Mouse (Mus musculus): ENCODE measurements at regions not wholly inside any gene's neighbourhood (a gene's known extent, or its start where the extent isn't known, plus 50 kb on each side); places are given as distances from the start of the nearest gene placed in this dataset.

DNA sequence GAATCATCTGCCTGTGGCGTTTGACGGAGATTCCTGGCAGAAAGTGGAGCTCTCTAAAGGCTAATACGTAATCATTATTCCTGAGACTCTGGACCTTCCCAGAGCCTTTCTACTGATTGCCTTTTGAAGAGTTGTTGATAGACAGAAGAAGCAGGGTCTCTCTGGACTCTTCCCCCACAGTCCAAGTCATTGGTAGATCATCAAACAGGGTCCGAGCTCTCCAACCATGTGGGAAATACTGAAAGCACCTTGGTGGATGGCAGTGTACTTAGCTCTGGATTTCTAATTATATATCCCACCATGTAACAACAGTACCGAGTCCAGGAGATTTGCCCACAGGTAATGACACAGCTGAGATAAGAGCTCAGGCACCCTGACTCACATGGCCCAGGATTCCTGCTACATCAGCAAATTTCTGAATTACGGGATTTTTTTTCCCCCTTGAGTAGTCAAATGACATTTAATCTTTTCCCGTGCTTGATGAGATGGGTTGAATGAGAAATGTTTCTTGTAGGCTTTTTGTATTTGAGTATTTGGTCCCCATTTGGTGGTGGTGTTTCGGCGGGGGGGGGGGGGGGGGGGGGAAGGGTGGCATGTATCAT, 139.1 kb upstream of the Arl4c start:
- no peak overlapping the region for H3K27ac ChIP-seq (replicated peaks; ENCODE audit: low read depth, low read length)
- no peak overlapping the region for H3K4me3 ChIP-seq (ENCODE audit: insufficient read depth, low read depth, low read length)
- H3K4me1 ChIP-seq (ENCODE audit: control insufficient read depth, insufficient read depth, insufficient read length, low read length): no peaks in the 10 kb centered on the region

DNA sequence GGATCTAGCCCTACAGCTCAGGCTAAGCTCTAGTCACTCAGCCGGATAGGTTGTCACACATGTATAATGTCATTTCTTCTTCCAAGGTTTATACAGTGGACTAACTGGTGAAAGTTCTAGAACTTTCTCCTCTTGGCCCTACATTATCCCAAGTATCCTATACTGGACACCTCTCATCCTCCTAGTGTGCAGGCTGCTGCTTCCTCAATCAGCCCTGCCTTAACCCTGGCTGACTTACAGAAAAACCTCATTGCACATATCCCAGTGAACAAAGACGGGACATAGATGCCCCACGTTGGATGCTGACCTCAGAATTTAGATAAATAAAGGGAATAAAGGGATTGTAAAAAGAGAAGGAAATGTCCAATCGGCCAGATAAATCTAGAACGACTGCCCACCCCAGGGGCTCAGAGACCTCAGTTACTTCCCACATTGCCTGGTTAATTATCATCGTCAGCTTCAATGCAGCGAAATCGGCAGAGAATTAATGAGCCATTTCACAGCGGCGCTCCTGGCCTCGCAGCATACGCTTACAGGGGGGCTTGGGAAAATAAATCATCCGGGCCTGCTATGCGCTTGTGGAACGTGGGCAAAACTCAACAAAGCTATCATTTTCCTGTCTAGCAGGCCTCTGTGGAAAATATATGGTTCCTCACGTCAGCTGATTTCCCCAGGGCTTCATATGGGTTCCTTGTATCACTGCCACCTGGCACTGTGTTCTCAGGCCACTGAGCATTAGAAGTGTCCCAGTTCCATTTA, 145.5 kb upstream of the Arl4c start:
- Histone ChIP-seq H3K27ac (replicated peaks; ENCODE audit: low read depth, low read length) (no peak overlapping the region), H3K4me1 (ENCODE audit: control insufficient read depth, insufficient read depth, insufficient read length, low read length) (no peaks in the 10 kb centered on the region), H3K4me3 (ENCODE audit: insufficient read depth, low read depth, low read length) (no peak overlapping the region)

DNA sequence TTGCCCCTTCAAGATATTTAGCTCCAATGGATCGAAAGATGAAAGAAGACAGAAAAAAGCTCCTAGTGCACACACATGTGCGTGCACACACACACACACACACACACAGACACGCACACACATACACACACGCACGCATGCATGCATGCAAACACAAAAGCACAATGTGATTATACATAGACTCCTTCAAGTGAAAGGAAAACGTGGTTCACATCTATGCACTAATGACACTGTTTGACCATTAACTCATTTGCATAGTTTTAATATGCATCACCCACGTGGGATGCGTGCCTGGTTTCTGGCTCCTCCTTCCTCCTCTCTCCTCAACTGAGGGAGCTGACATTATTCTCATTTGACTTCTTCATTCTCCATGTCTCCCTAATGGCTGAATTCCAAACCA, 146.2 kb upstream of the Arl4c start:
- no peak overlapping the region for H3K27ac ChIP-seq (replicated peaks; ENCODE audit: low read depth, low read length)
- H3K4me3 ChIP-seq (ENCODE audit: insufficient read depth, low read depth, low read length): no peak overlapping the region
- H3K4me1 ChIP-seq (ENCODE audit: control insufficient read depth, insufficient read depth, insufficient read length, low read length): no peaks in the 10 kb centered on the region

DNA sequence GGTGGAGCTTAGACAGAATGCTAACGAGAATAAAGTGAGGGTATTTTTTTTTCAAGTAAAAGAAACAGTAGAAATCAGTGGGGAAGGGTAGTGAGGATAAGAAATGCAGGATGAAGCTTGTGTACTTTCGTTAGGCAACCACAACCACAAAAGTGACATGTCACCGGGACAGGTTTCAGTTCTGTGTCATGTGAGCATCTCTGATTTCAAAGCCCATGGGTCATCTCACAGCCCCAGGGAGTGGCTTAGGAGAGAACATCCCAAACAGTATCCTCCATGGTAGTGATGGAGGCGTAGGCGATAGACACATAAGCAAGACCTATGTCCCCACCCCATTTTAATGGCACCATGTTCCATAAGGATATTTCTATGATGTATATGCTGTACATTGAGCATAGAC, 147.4 kb upstream of the Arl4c start:
- Histone ChIP-seq H3K27ac (replicated peaks; ENCODE audit: low read depth, low read length) (no peak overlapping the region), H3K4me3 (ENCODE audit: insufficient read depth, low read depth, low read length) (no peak overlapping the region), H3K4me1 (ENCODE audit: control insufficient read depth, insufficient read depth, insufficient read length, low read length) (no peaks in the 10 kb centered on the region)

DNA sequence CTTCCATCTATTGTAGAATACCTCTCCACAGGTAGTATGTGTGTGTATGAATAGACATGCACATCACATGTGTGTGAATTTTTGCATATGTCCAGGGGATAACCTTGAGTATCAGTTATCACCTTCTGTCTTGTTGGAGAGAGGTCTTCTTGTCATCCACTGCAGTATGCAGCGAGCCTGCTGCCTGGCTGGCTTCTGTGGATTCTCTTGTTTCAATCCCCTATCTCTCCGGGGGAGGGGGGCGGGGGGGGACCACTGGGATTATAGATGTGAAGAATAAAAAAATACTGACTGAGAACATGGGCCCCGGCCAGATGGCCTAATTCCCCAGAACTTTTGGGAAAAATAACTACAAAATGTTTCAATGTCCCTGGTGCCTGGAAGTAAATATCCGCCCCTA, 149.9 kb upstream of the Arl4c start:
- H3K4me3 ChIP-seq (ENCODE audit: insufficient read depth, low read depth, low read length): no peak overlapping the region
- H3K27ac ChIP-seq (replicated peaks; ENCODE audit: low read depth, low read length): no peak overlapping the region
- no peaks in the 10 kb centered on the region for H3K4me1 ChIP-seq (ENCODE audit: control insufficient read depth, insufficient read depth, insufficient read length, low read length)

DNA sequence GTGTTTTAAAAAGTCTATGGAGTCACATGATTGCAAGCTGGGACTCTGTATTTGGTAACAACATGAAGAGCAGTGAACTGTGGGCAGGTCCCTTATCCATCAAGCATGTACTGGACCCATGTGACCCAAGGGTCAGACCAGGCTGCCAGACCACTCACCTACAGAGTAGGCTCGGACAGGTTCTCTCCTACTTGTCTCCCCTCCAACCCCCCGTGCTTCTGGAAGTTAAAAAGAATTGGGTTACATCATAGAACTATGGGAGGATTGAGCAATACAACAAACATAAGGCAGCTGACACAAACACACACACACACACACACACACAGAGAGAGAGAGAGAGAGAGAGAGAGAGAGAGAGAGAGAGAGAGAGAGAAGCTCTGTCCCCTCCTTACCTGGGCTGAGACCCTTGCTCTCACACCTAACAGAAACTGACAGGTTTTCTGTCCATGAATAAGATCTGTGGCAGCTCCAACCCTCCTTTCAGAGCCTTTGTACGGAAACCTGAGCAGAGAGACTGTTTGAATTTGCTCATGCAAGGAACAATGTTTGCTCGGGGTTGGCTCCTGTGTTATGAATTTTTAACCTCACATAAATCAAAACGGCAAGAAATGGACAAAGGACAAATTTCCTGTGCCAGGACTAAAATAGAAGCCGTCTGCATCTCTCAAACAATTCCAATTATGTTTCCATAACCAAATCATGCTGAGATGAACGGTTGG, 159.0 kb upstream of the Arl4c start:
- H3K4me1 ChIP-seq (ENCODE audit: control insufficient read depth, insufficient read depth, insufficient read length, low read length): peaks cover 3% of the 10 kb centered on the region; the same call in 1 of the 2 replicates
- no peak overlapping the region for H3K27ac ChIP-seq (replicated peaks; ENCODE audit: low read depth, low read length)
- H3K4me3 ChIP-seq (ENCODE audit: insufficient read depth, low read depth, low read length): no peak overlapping the region

DNA sequence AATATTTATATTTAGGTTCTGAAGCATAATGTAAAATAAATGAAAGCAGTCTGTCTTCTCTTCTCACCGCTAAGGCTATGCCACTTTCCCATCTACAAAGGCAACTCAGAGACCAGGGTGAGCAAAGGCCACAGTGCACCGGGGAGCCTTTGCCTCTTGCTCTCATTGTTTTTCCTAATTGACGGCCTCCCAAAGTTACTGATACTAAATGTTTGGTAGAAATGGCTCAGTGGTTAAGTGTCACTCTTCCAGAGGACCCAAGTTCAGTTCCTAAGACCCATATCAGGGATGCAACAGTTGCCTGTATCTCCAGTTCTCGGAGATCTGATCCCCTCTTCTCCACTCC, 159.5 kb upstream of the Arl4c start:
- Histone ChIP-seq H3K4me3 (ENCODE audit: insufficient read depth, low read depth, low read length) (no peak overlapping the region), H3K27ac (replicated peaks; ENCODE audit: low read depth, low read length) (no peak overlapping the region), H3K4me1 (ENCODE audit: control insufficient read depth, insufficient read depth, insufficient read length, low read length) (peaks cover 3% of the 10 kb centered on the region; the same call in 1 of the 2 replicates)

DNA sequence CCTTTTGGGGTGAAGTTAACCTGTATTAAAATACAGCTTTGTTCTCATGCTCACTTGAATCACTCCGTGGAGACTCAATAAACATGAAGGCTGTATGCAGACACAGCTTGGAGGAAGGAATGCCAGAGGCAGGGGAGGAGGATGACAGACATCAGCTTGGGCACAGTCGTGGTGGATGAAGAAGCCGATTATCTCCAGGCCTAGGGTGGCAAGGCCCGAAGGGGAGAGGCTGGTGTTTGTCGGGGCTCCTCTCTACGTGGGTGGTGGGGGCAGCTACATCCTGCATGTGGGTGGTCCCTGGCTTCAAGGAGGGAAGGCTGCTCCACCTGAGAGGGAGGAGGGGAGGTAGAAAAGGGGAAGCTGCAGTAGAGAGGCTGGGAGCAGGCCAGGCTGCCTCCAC, 163.4 kb upstream of the Arl4c start:
- Histone ChIP-seq H3K27ac (replicated peaks; ENCODE audit: low read depth, low read length) (no peak overlapping the region), H3K4me1 (ENCODE audit: control insufficient read depth, insufficient read depth, insufficient read length, low read length) (peaks cover 3% of the 10 kb centered on the region; the same call in 1 of the 2 replicates), H3K4me3 (ENCODE audit: insufficient read depth, low read depth, low read length) (no peak overlapping the region)

DNA sequence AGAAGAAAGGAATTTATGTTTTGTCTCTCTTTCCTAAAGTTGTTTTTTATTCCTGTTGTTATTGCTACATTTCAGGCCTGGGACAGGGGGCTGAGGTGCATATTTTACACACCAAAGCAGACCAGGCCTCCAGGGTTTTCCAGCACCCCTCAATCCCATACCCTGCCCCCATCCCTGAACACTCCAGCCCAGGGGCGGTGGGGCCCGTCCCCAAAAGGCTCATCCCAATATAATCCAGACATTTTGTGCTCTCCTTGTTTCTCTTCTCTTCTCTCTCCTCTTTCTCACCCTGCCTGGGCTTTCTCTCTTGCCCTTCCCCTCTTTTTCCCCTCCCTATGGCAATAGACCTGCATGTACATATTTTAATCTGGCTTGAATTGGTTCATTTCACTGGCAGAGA, 164.6 kb upstream of the Arl4c start:
- Histone ChIP-seq H3K4me3 (ENCODE audit: insufficient read depth, low read depth, low read length) (no peak overlapping the region), H3K4me1 (ENCODE audit: control insufficient read depth, insufficient read depth, insufficient read length, low read length) (no peaks in the 10 kb centered on the region)

DNA sequence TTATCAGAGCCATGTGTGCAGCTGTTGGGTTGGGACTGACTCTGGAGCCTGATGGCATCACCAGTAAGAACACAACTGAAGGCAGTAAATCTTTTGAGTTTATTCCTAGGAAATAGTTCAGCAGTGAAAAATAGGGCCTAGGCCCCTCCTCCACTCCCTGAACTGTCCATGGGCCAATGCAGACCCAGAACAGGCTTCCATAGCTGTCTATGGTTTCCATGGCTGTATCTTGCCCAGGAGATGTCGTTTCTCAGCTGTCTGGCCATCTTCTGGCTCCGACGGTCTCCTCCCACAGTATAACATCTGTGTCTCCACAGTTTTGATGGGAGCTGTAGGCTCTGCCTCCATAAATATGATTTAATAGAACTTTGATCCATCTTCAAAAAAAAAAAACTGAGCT, 165.1 kb upstream of the Arl4c start:
- no peak overlapping the region for H3K27ac ChIP-seq (replicated peaks; ENCODE audit: low read depth, low read length)
- H3K4me1 ChIP-seq (ENCODE audit: control insufficient read depth, insufficient read depth, insufficient read length, low read length): no peaks in the 10 kb centered on the region
- H3K4me3 ChIP-seq (ENCODE audit: insufficient read depth, low read depth, low read length): no peak overlapping the region

More for the DNA sequence above, 164.6 kb upstream of the Arl4c start:
- H3K27ac ChIP-seq (replicated peaks; ENCODE audit: low read depth, low read length): no peak overlapping the region

DNA sequence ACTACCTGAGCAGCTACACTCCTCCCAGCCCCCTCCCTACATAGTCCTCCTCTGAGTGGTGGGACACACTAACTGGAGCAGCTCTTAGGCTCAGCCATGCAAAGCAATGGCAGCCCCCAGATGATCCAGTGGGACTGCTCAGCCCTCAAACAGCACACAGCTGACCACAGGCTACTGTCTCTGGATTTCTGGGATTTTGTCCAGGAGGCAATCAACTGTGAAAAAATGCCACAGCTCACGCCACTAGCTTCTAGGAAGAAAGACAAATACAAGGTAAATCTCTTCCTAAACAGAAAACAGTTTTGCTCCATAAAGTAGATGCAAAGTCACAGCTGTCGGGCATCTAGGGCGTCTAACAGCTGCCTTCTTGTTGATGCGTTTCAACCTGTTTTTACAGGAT, 167.9 kb upstream of the Arl4c start:
- no peak overlapping the region for H3K27ac ChIP-seq (replicated peaks; ENCODE audit: low read depth, low read length)
- no peak overlapping the region for H3K4me3 ChIP-seq (ENCODE audit: insufficient read depth, low read depth, low read length)
- no peaks in the 10 kb centered on the region for H3K4me1 ChIP-seq (ENCODE audit: control insufficient read depth, insufficient read depth, insufficient read length, low read length)

DNA sequence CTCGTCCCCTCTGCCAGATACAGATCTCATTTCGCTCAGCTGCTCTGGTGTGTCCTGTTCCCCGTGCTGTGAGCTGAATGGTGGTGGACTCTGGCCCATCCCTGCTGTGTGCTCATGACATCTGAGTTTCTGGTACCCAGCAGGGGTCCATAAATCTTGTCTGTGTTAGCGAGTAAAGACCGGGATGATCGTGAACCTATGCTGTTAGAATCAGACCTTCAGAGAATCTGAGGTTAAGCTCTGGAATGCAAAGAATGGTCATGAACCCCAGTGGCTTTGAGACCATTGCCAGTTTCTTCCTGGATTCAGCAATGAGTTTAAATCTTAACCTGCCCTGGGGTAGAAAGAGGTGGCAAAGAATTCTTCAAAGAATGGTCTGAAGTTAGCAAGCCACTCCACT, 173.3 kb upstream of the Arl4c start:
- Histone ChIP-seq H3K4me1 (ENCODE audit: control insufficient read depth, insufficient read depth, insufficient read length, low read length) (no peaks in the 10 kb centered on the region), H3K27ac (replicated peaks; ENCODE audit: low read depth, low read length) (no peak overlapping the region), H3K4me3 (ENCODE audit: insufficient read depth, low read depth, low read length) (no peak overlapping the region)

DNA sequence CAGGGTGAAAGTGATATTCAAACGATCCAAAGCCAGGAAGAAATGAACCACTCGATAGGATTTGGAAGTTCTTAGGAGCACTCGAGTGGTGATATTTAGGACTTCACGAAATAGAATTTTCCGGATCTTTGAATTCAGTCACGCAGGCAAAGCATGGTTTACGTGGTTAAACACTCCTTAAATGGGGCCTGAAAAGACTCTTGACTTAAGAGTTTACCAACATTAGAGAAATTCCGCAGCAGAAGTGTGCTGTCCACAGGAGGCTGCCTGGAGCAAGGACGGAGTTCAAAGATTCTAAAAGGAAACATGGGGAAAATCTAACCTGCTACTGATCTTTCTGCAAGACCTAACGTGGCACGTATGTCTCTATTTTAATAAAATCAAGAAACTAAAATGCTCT, 175.4 kb upstream of the Arl4c start:
- Histone ChIP-seq H3K27ac (replicated peaks; ENCODE audit: low read depth, low read length) (no peak overlapping the region), H3K4me1 (ENCODE audit: control insufficient read depth, insufficient read depth, insufficient read length, low read length) (no peaks in the 10 kb centered on the region), H3K4me3 (ENCODE audit: insufficient read depth, low read depth, low read length) (no peak overlapping the region)

DNA sequence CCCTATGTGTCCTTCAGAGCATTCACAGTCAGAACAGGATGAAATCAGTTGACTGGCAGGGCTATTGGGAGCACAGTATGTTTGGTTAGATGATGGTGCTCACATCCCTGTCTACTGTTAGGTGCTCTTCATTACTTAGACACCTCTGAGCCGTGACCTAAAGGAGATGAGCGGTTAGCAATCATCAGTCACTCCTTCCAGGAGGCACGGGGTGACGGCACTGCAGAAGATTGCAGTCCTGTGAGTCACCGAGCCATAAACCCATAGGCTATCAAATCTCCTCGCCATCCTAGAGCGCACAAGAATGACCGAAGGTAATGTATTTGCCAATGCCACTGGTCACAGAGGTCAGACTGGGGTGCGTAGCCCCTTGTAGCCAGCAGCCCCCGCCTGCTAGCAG, 176.8 kb upstream of the Arl4c start:
- H3K4me3 ChIP-seq (ENCODE audit: insufficient read depth, low read depth, low read length): no peak overlapping the region
- H3K4me1 ChIP-seq (ENCODE audit: control insufficient read depth, insufficient read depth, insufficient read length, low read length): no peaks in the 10 kb centered on the region
- H3K27ac ChIP-seq (replicated peaks; ENCODE audit: low read depth, low read length): no peak overlapping the region

DNA sequence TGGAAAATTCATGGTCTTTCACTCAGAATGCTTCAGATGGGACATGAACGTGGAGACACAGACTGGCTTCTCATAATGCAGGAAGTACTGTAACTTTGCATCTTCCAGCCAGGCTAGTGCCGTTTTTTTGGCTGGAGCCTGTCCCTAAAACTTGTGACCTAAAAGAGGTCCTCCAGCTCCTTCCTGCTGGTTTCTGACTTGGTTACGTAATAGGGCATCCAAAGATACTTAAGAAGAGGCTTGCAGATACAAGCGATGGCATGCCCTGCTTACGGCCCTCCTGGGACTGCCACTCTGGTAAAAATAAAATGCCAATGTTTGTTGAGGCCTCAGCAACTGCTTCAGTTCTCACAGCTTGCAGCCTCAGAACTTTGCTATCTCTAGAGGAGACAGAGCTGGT, 177.3 kb upstream of the Arl4c start:
- Histone ChIP-seq H3K4me1 (ENCODE audit: control insufficient read depth, insufficient read depth, insufficient read length, low read length) (no peaks in the 10 kb centered on the region), H3K27ac (replicated peaks; ENCODE audit: low read depth, low read length) (no peak overlapping the region), H3K4me3 (ENCODE audit: insufficient read depth, low read depth, low read length) (no peak overlapping the region)

DNA sequence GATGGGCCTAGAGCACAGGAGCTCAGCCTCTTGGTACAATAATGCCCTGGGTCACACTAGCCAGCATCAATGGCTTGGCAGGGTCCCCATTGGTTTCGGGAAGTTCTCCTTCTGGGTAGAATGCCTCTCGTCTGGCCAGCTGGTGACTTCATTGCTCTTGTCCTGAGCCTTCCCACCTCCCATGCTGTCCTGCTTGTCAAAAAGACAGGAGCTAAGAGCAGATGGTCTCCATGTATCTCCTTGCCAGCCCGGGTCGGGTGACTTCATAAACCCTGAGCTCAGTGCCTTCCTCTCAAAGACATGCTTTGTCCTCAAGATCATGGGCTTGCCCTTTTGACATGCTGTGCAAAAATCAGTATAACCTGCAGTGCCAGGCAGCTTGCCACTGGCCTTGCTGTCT, 179.2 kb upstream of the Sh3bp4 start:
- no peak overlapping the region for H3K27ac ChIP-seq (replicated peaks; ENCODE audit: low read depth, low read length)
- H3K4me3 ChIP-seq (ENCODE audit: insufficient read depth, low read depth, low read length): no peak overlapping the region
- no peaks in the 10 kb centered on the region for H3K4me1 ChIP-seq (ENCODE audit: control insufficient read depth, insufficient read depth, insufficient read length, low read length)
